Mouse (Mus musculus): Measurements from ENCODE around the gene Fa2h. TPM values are rescaled to one million over a fixed set of nuclear protein-coding genes. Genes with fewer than 3 reads are reported as not detected.

Fa2h gene
- polyA plus RNA-seq, 1 experiment = 0.73 TPM

- Histone ChIP-seq H3K4me3 (ENCODE audit: control insufficient read depth, insufficient read depth, low read length) (no peak overlapping the region), H3K36me3 (ENCODE audit: control insufficient read depth, insufficient read depth, low read length) (no peaks in the 10 kb centered on the region), H3K27me3 (ENCODE audit: control insufficient read depth, insufficient read depth, low read length) (no peaks in the 10 kb centered on the region), H3K27ac (ENCODE audit: control insufficient read depth, insufficient read depth, low read length) (no peak overlapping the region), H3K4me1 (replicated peaks; ENCODE audit: control insufficient read depth, insufficient read depth, low read length) (no peaks in the 10 kb centered on the region)
- no peak for DNase-seq
- no peak for TF ChIP-seq CTCF (IDR thresholded peaks at IDR 0.05; ENCODE audit: borderline replicate concordance, control insufficient read depth, extremely low read depth, insufficient read depth, low read length, poor library complexity)
- no peak for TF ChIP-seq POLR2A (IDR thresholded peaks at IDR 0.05; ENCODE audit: control insufficient read depth, extremely low read depth, insufficient read depth, low read length, poor library complexity)
- WGBS = 72% methylated on average over 3 of the region's 3 CpGs
These were observed 25.5 kb upstream of the Fa2h start for GRCm38 (mm10) chr8:111419171-111419570.

DNA sequence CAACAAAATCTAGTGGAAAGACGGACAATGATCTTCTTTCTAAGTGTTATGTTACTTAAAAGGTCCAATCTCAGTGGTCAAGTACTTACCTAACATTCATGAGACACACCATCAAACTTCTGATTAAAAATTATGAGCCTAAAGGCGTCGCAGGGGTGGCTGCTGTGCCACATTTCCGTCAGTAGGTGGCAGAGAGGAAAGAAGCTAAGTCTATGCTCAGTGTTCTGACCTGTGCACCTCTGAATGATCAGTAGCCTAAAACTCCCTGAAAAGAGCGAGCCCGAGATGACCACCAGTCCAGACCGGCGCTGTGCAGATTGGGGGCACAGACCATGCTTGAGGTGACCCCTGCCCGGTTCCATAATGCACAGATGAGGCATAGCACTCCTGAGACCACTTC, 25.0 kb upstream of the Fa2h start:
- no peaks in the 10 kb centered on the region for H3K36me3 ChIP-seq (ENCODE audit: control insufficient read depth, insufficient read depth, low read length)
- TF ChIP-seq POLR2A (IDR thresholded peaks at IDR 0.05; ENCODE audit: control insufficient read depth, extremely low read depth, insufficient read depth, low read length, poor library complexity) (no peak), CTCF (IDR thresholded peaks at IDR 0.05; ENCODE audit: borderline replicate concordance, control insufficient read depth, extremely low read depth, insufficient read depth, low read length, poor library complexity) (no peak; the same call in 1 of the 2 replicates)
- peak; percentile 25 for DNase-seq
- no peaks in the 10 kb centered on the region; the same call in 1 of the 2 replicates for H3K27me3 ChIP-seq (ENCODE audit: control insufficient read depth, insufficient read depth, low read length)
- no peak overlapping the region for H3K4me3 ChIP-seq (ENCODE audit: control insufficient read depth, insufficient read depth, low read length)
- 34% methylated on average over 9 of the region's 9 CpGs for WGBS
- H3K4me1 ChIP-seq (replicated peaks; ENCODE audit: control insufficient read depth, insufficient read depth, low read length) = no peaks in the 10 kb centered on the region
- H3K27ac ChIP-seq (ENCODE audit: control insufficient read depth, insufficient read depth, low read length) = no peak overlapping the region

- no peaks in the 10 kb centered on the region; the same call in 1 of the 2 replicates for H3K27me3 ChIP-seq (ENCODE audit: control insufficient read depth, insufficient read depth, low read length)
- TF ChIP-seq CTCF (IDR thresholded peaks at IDR 0.05; ENCODE audit: borderline replicate concordance, control insufficient read depth, extremely low read depth, insufficient read depth, low read length, poor library complexity) (no peak), POLR2A (IDR thresholded peaks at IDR 0.05; ENCODE audit: control insufficient read depth, extremely low read depth, insufficient read depth, low read length, poor library complexity) (no peak)
- WGBS = 68% methylated on average over 10 of the region's 10 CpGs
These were observed 23.6 kb upstream of the Fa2h start for GRCm38 (mm10) chr8:111417222-111417621.

DNA sequence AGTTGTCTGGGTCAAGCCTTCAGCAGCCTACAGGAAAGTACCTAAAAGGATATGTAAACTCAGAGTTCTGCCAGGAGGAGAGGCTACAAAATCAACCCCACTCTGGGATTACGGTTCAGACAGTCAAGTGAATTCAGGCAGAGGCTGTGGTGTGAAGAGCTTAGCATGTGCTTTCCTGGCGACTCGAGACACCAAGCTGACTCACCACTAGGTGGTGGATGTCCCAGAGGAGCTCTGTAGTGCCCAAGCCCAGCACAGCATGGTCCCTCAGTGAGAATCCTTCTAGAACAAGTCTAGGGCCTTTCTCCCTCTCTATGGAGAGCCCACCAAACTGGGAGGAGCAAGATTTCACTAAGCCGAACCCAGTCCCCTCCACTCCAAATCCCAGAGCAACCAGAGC, 9.8 kb upstream of the Fa2h start:
- H3K27me3 ChIP-seq (ENCODE audit: control insufficient read depth, insufficient read depth, low read length) = no peaks in the 10 kb centered on the region
- no peak overlapping the region for H3K4me3 ChIP-seq (ENCODE audit: control insufficient read depth, insufficient read depth, low read length)
- H3K27ac ChIP-seq (ENCODE audit: control insufficient read depth, insufficient read depth, low read length) = no peak overlapping the region
- peak; percentile 19 for DNase-seq
- no peaks in the 10 kb centered on the region for H3K36me3 ChIP-seq (ENCODE audit: control insufficient read depth, insufficient read depth, low read length)
- TF ChIP-seq POLR2A (IDR thresholded peaks at IDR 0.05; ENCODE audit: control insufficient read depth, extremely low read depth, insufficient read depth, low read length, poor library complexity) = no peak
- peak; percentile 45; the same call in 1 of the 2 replicates for TF ChIP-seq CTCF (IDR thresholded peaks at IDR 0.05; ENCODE audit: borderline replicate concordance, control insufficient read depth, extremely low read depth, insufficient read depth, low read length, poor library complexity)
- H3K4me1 ChIP-seq (replicated peaks; ENCODE audit: control insufficient read depth, insufficient read depth, low read length) = no peaks in the 10 kb centered on the region
- WGBS = 42% methylated on average over 4 of the region's 4 CpGs

More at GRCm38 (mm10) chr8:111417222-111417621, 23.6 kb upstream of the Fa2h start:
- Histone ChIP-seq H3K27ac (ENCODE audit: control insufficient read depth, insufficient read depth, low read length) (no peak overlapping the region), H3K4me1 (replicated peaks; ENCODE audit: control insufficient read depth, insufficient read depth, low read length) (no peaks in the 10 kb centered on the region), H3K4me3 (ENCODE audit: control insufficient read depth, insufficient read depth, low read length) (no peak overlapping the region), H3K36me3 (ENCODE audit: control insufficient read depth, insufficient read depth, low read length) (no peaks in the 10 kb centered on the region)
- DNase-seq = no peak

DNA sequence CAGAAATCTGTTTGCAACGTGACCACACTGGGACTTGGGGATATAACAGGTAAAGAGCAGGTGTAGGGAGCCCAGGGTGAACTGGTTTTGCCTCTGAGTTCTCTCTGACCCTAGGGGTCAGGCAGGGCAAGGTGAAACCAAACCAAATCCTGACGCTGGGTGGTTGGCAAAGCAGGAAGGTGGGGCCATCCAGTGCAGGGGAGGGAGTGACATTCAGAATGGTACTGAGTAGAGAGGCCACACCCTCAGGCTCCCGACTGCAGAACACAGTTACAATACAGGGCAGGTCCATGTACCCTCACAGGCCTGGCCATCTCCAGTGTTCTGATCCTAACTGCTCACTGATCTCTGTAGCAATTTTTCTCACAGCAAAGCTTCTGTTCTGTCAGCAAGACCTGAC, 2.4 kb downstream of the Fa2h start:
- 12% methylated on average over 3 of the region's 3 CpGs for WGBS
- H3K4me1 ChIP-seq (replicated peaks; ENCODE audit: control insufficient read depth, insufficient read depth, low read length) = peaks cover 5% of the 10 kb centered on the region
- no peaks in the 10 kb centered on the region for H3K36me3 ChIP-seq (ENCODE audit: control insufficient read depth, insufficient read depth, low read length)
- H3K27me3 ChIP-seq (ENCODE audit: control insufficient read depth, insufficient read depth, low read length) = peaks cover 20% of the 10 kb centered on the region
- H3K4me3 ChIP-seq (ENCODE audit: control insufficient read depth, insufficient read depth, low read length) = no peak overlapping the region
- TF ChIP-seq POLR2A (IDR thresholded peaks at IDR 0.05; ENCODE audit: control insufficient read depth, extremely low read depth, insufficient read depth, low read length, poor library complexity) (no peak), CTCF (IDR thresholded peaks at IDR 0.05; ENCODE audit: borderline replicate concordance, control insufficient read depth, extremely low read depth, insufficient read depth, low read length, poor library complexity) (no peak)
- no peak for DNase-seq
- H3K27ac ChIP-seq (ENCODE audit: control insufficient read depth, insufficient read depth, low read length) = no peak overlapping the region

- Histone ChIP-seq H3K36me3 (ENCODE audit: control insufficient read depth, insufficient read depth, low read length) (no peaks in the 10 kb centered on the region), H3K4me1 (replicated peaks; ENCODE audit: control insufficient read depth, insufficient read depth, low read length) (peaks cover 5% of the 10 kb centered on the region), H3K4me3 (ENCODE audit: control insufficient read depth, insufficient read depth, low read length) (no peak overlapping the region), H3K27ac (ENCODE audit: control insufficient read depth, insufficient read depth, low read length) (no peak overlapping the region), H3K27me3 (ENCODE audit: control insufficient read depth, insufficient read depth, low read length) (peaks cover 20% of the 10 kb centered on the region)
- TF ChIP-seq CTCF (IDR thresholded peaks at IDR 0.05; ENCODE audit: borderline replicate concordance, control insufficient read depth, extremely low read depth, insufficient read depth, low read length, poor library complexity) (no peak), POLR2A (IDR thresholded peaks at IDR 0.05; ENCODE audit: control insufficient read depth, extremely low read depth, insufficient read depth, low read length, poor library complexity) (no peak)
- 96% methylated on average over 2 of the region's 2 CpGs for WGBS
- no peak for DNase-seq
These were observed 2.8 kb downstream of the Fa2h start for GRCm38 (mm10) chr8:111390837-111391236.

- WGBS = 72% methylated on average over 4 of the region's 4 CpGs
- H3K27me3 ChIP-seq (ENCODE audit: control insufficient read depth, insufficient read depth, low read length) = peaks cover 20% of the 10 kb centered on the region
- no peaks in the 10 kb centered on the region for H3K36me3 ChIP-seq (ENCODE audit: control insufficient read depth, insufficient read depth, low read length)
- DNase-seq = no peak
- H3K4me3 ChIP-seq (ENCODE audit: control insufficient read depth, insufficient read depth, low read length) = no peak overlapping the region
- H3K27ac ChIP-seq (ENCODE audit: control insufficient read depth, insufficient read depth, low read length) = no peak overlapping the region
- H3K4me1 ChIP-seq (replicated peaks; ENCODE audit: control insufficient read depth, insufficient read depth, low read length) = peaks cover 5% of the 10 kb centered on the region
- TF ChIP-seq POLR2A (IDR thresholded peaks at IDR 0.05; ENCODE audit: control insufficient read depth, extremely low read depth, insufficient read depth, low read length, poor library complexity) = no peak
- TF ChIP-seq CTCF (IDR thresholded peaks at IDR 0.05; ENCODE audit: borderline replicate concordance, control insufficient read depth, extremely low read depth, insufficient read depth, low read length, poor library complexity) = no peak
These were observed 4.0 kb downstream of the Fa2h start for GRCm38 (mm10) chr8:111389581-111389980.
